Mouse (Mus musculus) erythroid progenitor cell, adult 5-6 weeks (primary cell): ENCODE measurements around the gene Cfap206. TPM values are rescaled to one million over a fixed set of nuclear protein-coding genes. Genes with fewer than 3 reads are reported as not detected.

ENCODE experiments used
- ATAC-seq: replicated peaks from 2 replicates; pipeline ENCODE4 v1.8.0; 2016; ENCODE audit warnings: moderate number of reproducible peaks, mild to moderate bottlenecking, moderate TSS enrichment, inconsistent platforms; ENCODE audit not compliant: poor library complexity, low FRiP score, severe bottlenecking
- total RNA-seq, 2 experiments: library from RNA; stranded (forward) in 1 of 2; stranded (reverse) in 1 of 2; fragments of 150-400 nt in 1 of 2; fragments of 186-747, 209-891 nt in 1 of 2; gene quantifications; 2 replicates each; pipeline versions ENCODE4 v1.2.3 to v1.2.4; 2015 to 2017; ENCODE audit warnings: low replicate concordance in 2 of 2

Cfap206 gene
- total RNA-seq, 2 experiments from 2014 or later = not detected

DNA sequence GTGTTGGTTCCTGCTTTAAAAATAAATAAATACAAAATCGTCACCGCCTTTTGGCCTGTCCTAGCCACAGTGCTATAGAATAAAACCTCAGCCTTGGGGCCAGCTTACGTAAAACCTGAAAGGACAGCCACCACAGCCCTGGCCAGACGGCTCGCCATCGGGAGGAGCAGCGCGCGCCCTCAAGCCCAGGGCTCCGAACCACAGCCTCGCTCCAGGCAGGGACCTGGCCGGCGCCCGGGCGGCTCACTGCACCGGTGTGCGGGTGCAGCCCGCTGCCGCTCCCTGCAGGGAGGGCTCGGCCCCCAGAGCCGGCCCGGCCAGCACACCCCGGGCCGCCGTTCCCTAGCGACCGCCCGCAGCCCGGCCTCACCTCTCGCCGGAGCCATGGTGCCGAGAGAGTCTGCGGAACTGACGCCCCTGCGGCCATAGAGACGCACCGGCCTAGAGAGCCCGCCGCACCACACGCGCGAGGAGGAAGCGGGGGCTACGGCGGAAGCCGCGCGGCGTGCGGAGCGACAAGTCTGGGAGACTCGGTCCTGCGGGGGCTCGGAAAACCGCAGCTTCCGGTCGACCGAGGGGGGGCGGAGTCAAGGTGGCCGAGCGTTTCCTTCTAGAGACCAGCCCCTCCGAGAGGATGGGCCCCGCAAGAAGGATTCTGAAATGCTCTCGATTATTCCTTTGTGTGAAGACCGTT lies 43.0 kb downstream of the Cfap206 start, which contains the start of gene Slc35a1:
Slc35a1 (minus strand) TSS at position 565 of the 694 bp plus-strand sequence.
- peak; percentile 91 for ATAC-seq

DNA sequence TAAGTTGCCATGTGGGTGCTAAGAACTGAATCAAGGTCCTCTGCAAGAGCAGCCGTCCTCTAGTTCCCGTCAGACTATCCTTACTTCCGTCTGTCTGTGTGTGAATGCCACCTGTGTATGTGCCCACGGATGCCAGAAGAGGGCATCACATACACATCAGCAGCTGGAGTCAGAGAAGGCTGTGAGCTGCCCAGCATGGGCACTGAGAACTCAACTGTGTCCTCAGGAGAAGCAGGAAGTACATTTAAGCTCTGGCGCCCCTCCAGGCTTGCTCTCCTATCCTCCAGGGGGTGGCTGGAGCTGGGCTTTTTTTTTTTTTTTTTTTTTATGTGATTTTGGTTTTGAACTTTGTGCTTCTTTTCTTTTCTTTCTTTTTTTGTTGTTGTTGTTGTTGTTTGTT lies 49.5 kb downstream of the Cfap206 start:
- ATAC-seq = no peak

DNA sequence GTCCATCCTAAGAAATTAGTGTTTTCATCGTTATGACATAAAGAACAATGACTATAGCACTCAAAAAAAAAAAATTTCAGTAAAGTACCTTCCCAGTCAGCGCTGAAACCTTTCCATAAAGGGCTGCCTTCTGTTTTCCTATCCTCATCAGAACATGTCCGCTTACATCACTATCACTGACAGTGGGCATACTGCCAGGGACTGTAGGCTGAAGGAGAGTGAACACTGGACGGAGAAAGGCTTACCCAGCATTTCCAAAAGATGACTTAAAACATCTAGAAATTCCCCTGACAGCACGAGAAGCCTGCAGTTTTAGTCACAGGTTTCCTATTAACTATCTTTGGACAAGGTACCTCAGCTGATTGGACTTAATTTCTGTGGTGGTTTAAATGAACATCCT lies 56.3 kb downstream of the Cfap206 start:
- ATAC-seq = no peak

DNA sequence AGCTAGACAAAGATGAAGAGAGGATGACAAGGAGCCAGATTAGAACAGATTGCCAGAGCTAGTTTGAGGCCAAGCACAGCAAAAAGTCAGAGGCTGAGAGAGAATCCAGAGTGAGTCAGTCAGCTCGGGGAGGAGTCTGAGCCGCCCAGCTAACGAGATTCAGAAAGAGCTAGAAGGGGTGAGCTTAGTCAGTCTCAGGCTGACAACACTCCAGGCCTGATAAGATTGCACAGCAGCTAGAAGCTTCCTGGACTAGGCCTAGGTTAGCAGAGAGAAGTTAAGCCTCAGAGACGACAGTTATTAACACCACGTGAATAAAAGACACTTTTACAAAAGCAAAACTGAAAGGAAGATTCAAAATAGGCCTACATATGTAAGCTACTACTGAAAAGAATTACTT lies 62.1 kb downstream of the Cfap206 start:
- no peak for ATAC-seq

DNA sequence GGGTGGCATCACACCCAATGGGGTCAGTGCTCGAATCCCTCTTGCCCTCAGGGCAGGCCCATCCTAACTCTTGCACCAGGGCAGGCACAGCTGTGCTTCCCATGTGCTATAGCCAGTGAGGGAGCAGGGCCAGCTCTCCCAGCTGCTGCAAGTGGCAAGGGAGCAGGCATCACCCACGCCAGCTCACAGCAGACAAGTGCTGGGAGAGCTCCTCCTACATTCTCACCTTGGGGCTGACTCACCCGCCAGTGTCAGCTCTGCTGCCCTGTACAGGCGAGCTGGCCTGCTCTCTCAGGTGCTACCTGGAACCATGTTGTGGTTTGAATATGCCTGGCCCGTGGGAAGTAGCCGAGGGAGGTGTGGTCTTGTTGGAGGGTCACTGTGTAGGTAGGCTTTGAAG lies 68.1 kb downstream of the Cfap206 start:
- ATAC-seq = no peak

DNA sequence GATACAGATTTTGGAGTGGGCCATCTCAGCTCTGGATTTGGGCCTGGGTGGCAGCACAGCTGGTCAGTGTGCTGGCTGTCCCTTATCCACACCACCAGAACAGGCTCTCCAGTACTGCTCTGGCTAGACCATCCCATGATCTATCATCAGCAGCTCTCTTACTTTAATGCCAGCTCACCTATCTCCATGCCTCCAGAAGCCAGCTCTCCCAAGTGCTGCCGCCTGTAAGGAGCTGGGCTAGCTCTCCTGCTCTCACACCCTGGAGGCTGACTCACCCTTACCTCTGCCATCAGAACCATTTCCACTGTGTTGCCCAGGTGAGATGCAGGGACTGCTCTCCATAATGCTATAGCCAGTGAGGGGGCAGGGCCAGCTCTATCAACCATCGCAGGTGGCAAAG lies 68.5 kb downstream of the Cfap206 start:
- no peak for ATAC-seq

DNA sequence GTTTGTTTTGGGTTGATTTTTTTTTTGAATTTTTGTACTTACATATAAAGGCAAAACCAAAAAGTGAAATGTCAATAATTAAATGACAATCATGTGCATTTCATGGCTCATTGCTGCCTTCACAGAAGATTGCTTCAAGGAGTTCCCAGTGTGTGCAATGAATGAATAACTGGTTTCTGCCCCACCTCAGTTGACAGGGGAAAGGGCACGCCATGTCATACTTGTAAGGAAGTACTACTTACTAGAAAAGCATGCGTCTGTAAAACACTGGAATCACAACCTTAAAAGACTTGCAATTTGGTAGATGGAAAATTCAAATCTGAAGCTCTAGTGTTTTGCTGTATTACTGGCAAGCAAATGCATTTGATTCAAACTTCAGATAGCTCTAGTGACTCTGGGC lies 71.0 kb downstream of the Cfap206 start:
- no peak for ATAC-seq

DNA sequence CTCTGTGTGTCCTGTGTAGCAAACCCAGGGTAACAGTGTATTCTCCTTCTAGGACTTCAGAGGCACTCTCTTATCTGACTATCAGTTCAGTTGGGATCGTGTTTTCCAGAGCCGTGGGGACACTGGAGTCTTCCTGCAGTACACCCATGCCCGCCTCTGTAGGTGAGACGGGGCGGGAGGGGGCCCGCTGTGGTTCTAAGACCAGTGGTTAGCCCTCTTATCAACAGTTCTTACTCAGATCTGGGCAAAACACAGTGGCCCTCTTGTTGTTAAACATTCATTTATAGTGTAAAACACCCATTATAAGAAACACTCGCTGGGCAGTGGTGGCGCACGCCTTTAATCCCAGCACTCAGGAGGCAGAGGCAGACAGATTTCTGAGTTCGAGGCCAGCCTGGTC lies 73.9 kb downstream of the Cfap206 start:
- no peak for ATAC-seq

DNA sequence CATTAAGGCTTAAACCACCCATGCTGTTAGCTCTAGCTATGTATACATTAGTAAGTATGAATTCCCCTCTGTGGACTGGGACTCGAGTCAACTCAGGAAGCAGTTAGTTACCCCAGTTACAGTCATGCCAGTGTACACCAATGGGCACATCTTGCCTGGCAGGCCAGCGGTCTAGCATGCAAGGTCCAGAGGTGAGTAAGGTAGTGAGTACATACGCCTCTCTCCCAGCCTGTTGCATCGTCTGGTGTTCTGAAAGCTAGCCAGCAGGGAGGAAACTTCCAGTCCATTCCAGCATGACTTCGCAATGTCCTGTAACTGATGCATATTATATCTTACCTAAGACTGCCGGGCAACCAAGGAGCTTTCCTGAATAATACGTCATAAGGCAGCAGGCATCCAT lies 76.8 kb downstream of the Cfap206 start:
- ATAC-seq = no peak

DNA sequence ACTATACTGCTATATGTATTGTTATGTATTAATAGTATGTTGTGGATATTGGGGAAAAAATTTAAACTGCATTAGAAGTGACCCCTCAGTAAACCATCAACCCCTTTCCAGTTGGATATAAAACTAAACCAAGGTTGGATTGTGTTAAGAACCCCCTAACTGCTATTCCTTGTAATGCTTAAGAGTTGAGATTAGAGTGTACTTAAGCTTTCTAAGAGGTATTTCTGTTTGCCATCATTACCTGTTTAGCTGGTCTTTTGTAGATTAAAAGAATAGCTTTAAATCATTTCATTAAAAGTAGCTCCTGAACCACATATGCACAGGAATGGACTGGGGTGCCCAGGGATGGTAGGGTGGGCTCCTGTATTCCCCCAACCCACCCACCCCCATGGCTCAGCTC lies 85.2 kb downstream of the Cfap206 start:
- no peak for ATAC-seq

DNA sequence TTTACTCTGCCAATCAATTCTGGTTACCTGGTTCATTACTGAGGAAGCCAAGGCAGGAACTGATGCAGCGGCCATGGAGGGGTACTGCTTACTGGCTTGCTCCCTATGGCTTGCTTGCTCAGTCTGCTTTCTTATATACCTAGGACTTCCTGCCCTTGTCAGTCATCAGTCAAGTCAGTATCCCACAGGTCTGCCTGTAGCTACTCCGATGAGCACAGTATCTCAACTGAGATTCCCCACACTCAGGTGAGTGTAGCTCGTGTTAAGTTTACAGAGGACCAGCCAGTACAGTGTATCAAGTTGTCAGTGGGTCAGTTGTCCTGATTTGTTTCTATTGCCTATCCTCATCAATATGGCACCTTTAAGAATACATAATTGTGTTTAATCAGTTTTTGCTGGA lies 89.3 kb downstream of the Cfap206 start:
- ATAC-seq = no peak

DNA sequence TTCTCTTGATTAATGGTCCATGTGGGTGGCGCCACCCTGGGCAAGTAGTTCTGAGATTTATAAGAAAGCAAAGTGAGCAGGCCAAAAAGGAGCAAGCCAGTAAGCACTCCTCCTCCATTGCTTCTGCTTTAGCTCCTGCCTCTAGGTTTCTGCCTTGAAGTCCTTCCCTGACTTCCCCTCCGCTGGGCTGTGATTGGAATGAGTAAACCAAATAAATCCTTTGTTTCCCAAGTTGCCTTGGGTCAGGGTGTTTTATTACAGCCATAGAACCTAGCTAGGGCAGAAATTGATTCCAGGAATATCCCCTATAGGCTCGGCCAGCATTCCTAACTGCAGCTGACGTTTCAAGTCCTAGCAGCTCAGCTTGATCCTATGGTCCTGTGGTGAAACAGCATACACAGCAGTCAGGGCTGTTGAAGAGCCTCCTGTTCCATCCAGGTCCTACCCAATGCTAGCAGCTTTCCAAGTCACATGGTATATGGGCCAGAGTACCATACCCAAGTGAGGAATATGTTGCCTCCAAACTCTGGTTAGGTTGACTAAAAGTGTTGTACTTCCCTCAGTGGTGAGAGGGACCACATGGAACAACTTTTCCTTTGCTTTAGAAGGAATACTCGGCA lies 90.2 kb downstream of the Cfap206 start:
- ATAC-seq = no peak

Other genes with a start within 250 kb of the Cfap206 start
- 89.7 and 115 TPM in 2 replicates for gene Akirin2, start 179.3 kb downstream of the Cfap206 start, total RNA-seq (2015; ENCODE audit: low replicate concordance)
- gene Akirin2, start 179.3 kb downstream of the Cfap206 start, total RNA-seq (2017; ENCODE audit: low replicate concordance) = 60.0 and 114 TPM in 2 replicates
- gene Orc3, start 115.3 kb downstream of the Cfap206 start, total RNA-seq (2015; ENCODE audit: low replicate concordance) = 42.5 and 69.6 TPM in 2 replicates
- 33.9 and 34.3 TPM in 2 replicates for gene Orc3, start 115.3 kb downstream of the Cfap206 start, total RNA-seq (2017; ENCODE audit: low replicate concordance)
- 7.2 and 26.0 TPM in 2 replicates for gene Rars2, start 115.2 kb downstream of the Cfap206 start, total RNA-seq (2015; ENCODE audit: low replicate concordance)
- 10.4 and 21.5 TPM in 2 replicates for gene Rars2, start 115.2 kb downstream of the Cfap206 start, total RNA-seq (2017; ENCODE audit: low replicate concordance)
- 2.9 and 9.2 TPM in 2 replicates for gene Slc35a1, start 42.8 kb downstream of the Cfap206 start, total RNA-seq (2015; ENCODE audit: low replicate concordance)
- gene Slc35a1, start 42.8 kb downstream of the Cfap206 start, total RNA-seq (2017; ENCODE audit: low replicate concordance) = 2.9 and 8.6 TPM in 2 replicates
- gene Gm136, start 26.1 kb upstream of the Cfap206 start, total RNA-seq (2015; ENCODE audit: low replicate concordance) = not detected in 2 replicates
- gene Gm136, start 26.1 kb upstream of the Cfap206 start, total RNA-seq (2017; ENCODE audit: low replicate concordance) = not detected in 2 replicates
- gene Smim8, start 48.2 kb upstream of the Cfap206 start, total RNA-seq (2015; ENCODE audit: low replicate concordance) = 14.3 and 17.7 TPM in 2 replicates
- 15.8 and 34.4 TPM in 2 replicates for gene Smim8, start 48.2 kb upstream of the Cfap206 start, total RNA-seq (2017; ENCODE audit: low replicate concordance)
- 17.3 and 20.5 TPM in 2 replicates for gene Zfp292, start 152.8 kb upstream of the Cfap206 start, total RNA-seq (2015; ENCODE audit: low replicate concordance)
- gene Zfp292, start 152.8 kb upstream of the Cfap206 start, total RNA-seq (2017; ENCODE audit: low replicate concordance) = 22.9 and 23.9 TPM in 2 replicates
- not detected in 2 replicates for gene Cga, start 163.6 kb upstream of the Cfap206 start, total RNA-seq (2015; ENCODE audit: low replicate concordance)
- gene Cga, start 163.6 kb upstream of the Cfap206 start, total RNA-seq (2017; ENCODE audit: low replicate concordance) = not detected in 2 replicates